Mouse (Mus musculus) heart, embryonic 13.5 days (tissue): ENCODE data around the gene Pik3cd. TPM values are rescaled to one million over a fixed set of nuclear protein-coding genes. Genes with fewer than 3 reads are reported as not detected.
A peak's percentile ranks its signal among the peaks of the same experiment; 100 is the strongest.

Experiments used
- ATAC-seq: fragments of 200-750 bp; cut with Nextera tagmentation; 2 replicates; pipeline ENCODE4 v1.8.0; 2017; ENCODE audit warnings: moderate TSS enrichment; ENCODE audit not compliant: insufficient number of reproducible peaks, low FRiP score, low TSS enrichment; ENCODE audit errors: extremely low read depth
- H3K27ac ChIP-seq: fragments of 300-500 bp; sonication (generic); replicated peaks from 2 replicates; pipeline ENCODE4 v1.5.1; 2015; ENCODE audit warnings: moderate library complexity, mild to moderate bottlenecking, inconsistent platforms
- H3K27me3 ChIP-seq: fragments of 300-500 bp; sonication (generic); replicated peaks from 2 replicates; pipeline ENCODE4 v1.6.1; 2015; ENCODE audit warnings: mild to moderate bottlenecking, inconsistent platforms
- H3K36me3 ChIP-seq: fragments of 300-500 bp; sonication (generic); 2 replicates; pipeline ENCODE4 v1.6.1; 2015; ENCODE audit warnings: mild to moderate bottlenecking, inconsistent platforms
- H3K4me1 ChIP-seq: fragments of 300-500 bp; sonication (generic); 2 replicates; pipeline ENCODE4 v1.6.1; 2015; ENCODE audit warnings: inconsistent platforms
- H3K4me2 ChIP-seq: fragments of 300-500 bp; sonication (generic); 2 replicates; pipeline ENCODE4 v1.6.1; 2015; ENCODE audit warnings: inconsistent platforms, mild to moderate bottlenecking, moderate library complexity
- H3K4me3 ChIP-seq: fragments of 300-500 bp; sonication (generic); 2 replicates; pipeline ENCODE4 v1.5.1; 2015; ENCODE audit warnings: moderate library complexity, mild to moderate bottlenecking, inconsistent platforms
- H3K9ac ChIP-seq: fragments of 300-500 bp; sonication (generic); 2 replicates; pipeline ENCODE4 v1.6.1; 2015; ENCODE audit warnings: inconsistent platforms, mild to moderate bottlenecking, moderate library complexity
- H3K9me3 ChIP-seq: fragments of 300-500 bp; sonication (generic); 2 replicates; pipeline ENCODE4 v1.6.1; 2016; ENCODE audit warnings: inconsistent platforms
- WGBS: fragments of 180-500 bp; shearing (Covaris S2); methylation state at CpG from one replicate; pipeline ENCODE4 v1.1.7; 2015; ENCODE audit warnings: mixed read lengths; 5-methylcytosine and 5-hydroxymethylcytosine counted together
- polyA plus RNA-seq: library from polyadenylated mRNA; unstranded; fragments of >200 nt; fragmentation: Nextera tagmentation; extraction: Ambion mirVana; gene quantifications from 2 replicates; pipeline ENCODE4 v1.2.1, GENCODE M21; 2015

Gene Pik3cd
- polyA plus RNA-seq, 1 experiment from 2014 or later = 3.0 TPM

- Histone ChIP-seq H3K27ac (no peak overlapping the region), H3K9me3 (no peaks in the 10 kb centered on the region), H3K36me3 (peaks cover 93% of the 10 kb centered on the region), H3K4me2 (no peak overlapping the region), H3K4me1 (peaks cover 11% of the 10 kb centered on the region), H3K27me3 (no peaks in the 10 kb centered on the region), H3K4me3 (no peak overlapping the region), H3K9ac (no peak overlapping the region)
- WGBS = 77% methylated on average over 17 of the region's 17 CpGs
- ATAC-seq = no peak
These were observed 21.7 kb upstream of the Pik3cd start for GRCm38 (mm10) chr4:149723855-149724731.

- Histone ChIP-seq H3K27me3 (no peaks in the 10 kb centered on the region), H3K4me1 (peaks cover 11% of the 10 kb centered on the region), H3K4me2 (no peak overlapping the region), H3K9ac (no peak overlapping the region), H3K4me3 (no peak overlapping the region), H3K27ac (no peak overlapping the region), H3K9me3 (no peaks in the 10 kb centered on the region), H3K36me3 (peaks cover 95% of the 10 kb centered on the region)
- no peak for ATAC-seq
- WGBS = 93% methylated on average over 12 of the region's 12 CpGs
These were observed 20.6 kb upstream of the Pik3cd start for GRCm38 (mm10) chr4:149723021-149723390.

- no peaks in the 10 kb centered on the region for H3K27me3 ChIP-seq
- peaks cover 95% of the 10 kb centered on the region for H3K36me3 ChIP-seq
- WGBS = 86% methylated on average over 24 of the region's 24 CpGs
These were observed 20.0 kb upstream of the Pik3cd start for GRCm38 (mm10) chr4:149722104-149723020.

GRCm38 (mm10) chr4:149721163-149721562, 18.8 kb upstream of the Pik3cd start:
- ATAC-seq = no peak

More at GRCm38 (mm10) chr4:149722104-149723020, 20.0 kb upstream of the Pik3cd start:
- Histone ChIP-seq H3K4me1 (peaks cover 11% of the 10 kb centered on the region), H3K4me2 (no peak overlapping the region), H3K9me3 (no peaks in the 10 kb centered on the region), H3K27ac (no peak overlapping the region), H3K4me3 (no peak overlapping the region), H3K9ac (no peak overlapping the region)
- no peak for ATAC-seq

GRCm38 (mm10) chr4:149719686-149720085, 17.3 kb upstream of the Pik3cd start:
- 83% methylated on average over 6 of the region's 6 CpGs for WGBS

More at GRCm38 (mm10) chr4:149721163-149721562, 18.8 kb upstream of the Pik3cd start:
- Histone ChIP-seq H3K36me3 (peaks cover 95% of the 10 kb centered on the region), H3K4me3 (no peak overlapping the region), H3K4me2 (no peak overlapping the region), H3K27me3 (no peaks in the 10 kb centered on the region), H3K9me3 (no peaks in the 10 kb centered on the region), H3K4me1 (peaks cover 11% of the 10 kb centered on the region), H3K27ac (no peak overlapping the region), H3K9ac (no peak overlapping the region)
- WGBS = 61% methylated on average over 8 of the region's 8 CpGs

GRCm38 (mm10) chr4:149714542-149714941, 12.2 kb upstream of the Pik3cd start:
- H3K4me1 ChIP-seq = peaks cover 6% of the 10 kb centered on the region; the same call in 1 of the 2 replicates
- WGBS = 75% methylated on average over 3 of the region's 3 CpGs
- H3K4me2 ChIP-seq = no peak overlapping the region
- no peak overlapping the region for H3K27ac ChIP-seq
- no peak overlapping the region for H3K9ac ChIP-seq
- peaks cover 51% of the 10 kb centered on the region for H3K36me3 ChIP-seq
- H3K4me3 ChIP-seq = no peak overlapping the region
- no peaks in the 10 kb centered on the region for H3K27me3 ChIP-seq
- ATAC-seq = no peak
- H3K9me3 ChIP-seq = no peaks in the 10 kb centered on the region

More at GRCm38 (mm10) chr4:149719686-149720085, 17.3 kb upstream of the Pik3cd start:
- no peak for ATAC-seq
- Histone ChIP-seq H3K27me3 (no peaks in the 10 kb centered on the region), H3K27ac (no peak overlapping the region), H3K4me3 (no peak overlapping the region), H3K36me3 (peaks cover 95% of the 10 kb centered on the region), H3K4me1 (peaks cover 6% of the 10 kb centered on the region), H3K9ac (no peak overlapping the region), H3K4me2 (no peak overlapping the region), H3K9me3 (no peaks in the 10 kb centered on the region)

- Histone ChIP-seq H3K36me3 (peaks cover 25% of the 10 kb centered on the region), H3K27me3 (no peaks in the 10 kb centered on the region), H3K4me1 (peaks cover 6% of the 10 kb centered on the region; the same call in 1 of the 2 replicates), H3K4me3 (no peak overlapping the region), H3K27ac (no peak overlapping the region), H3K9ac (no peak overlapping the region), H3K4me2 (no peak overlapping the region), H3K9me3 (no peaks in the 10 kb centered on the region)
- ATAC-seq = no peak
- WGBS = 24% methylated on average over 7 of the region's 7 CpGs
These were observed 9.6 kb upstream of the Pik3cd start for GRCm38 (mm10) chr4:149711955-149712354.

- H3K9ac ChIP-seq = no peak overlapping the region
- no peak for ATAC-seq
- H3K27me3 ChIP-seq = no peaks in the 10 kb centered on the region
- peaks cover 20% of the 10 kb centered on the region for H3K36me3 ChIP-seq
- no peak overlapping the region for H3K4me2 ChIP-seq
- H3K9me3 ChIP-seq = no peaks in the 10 kb centered on the region
- peaks cover 6% of the 10 kb centered on the region; the same call in 1 of the 2 replicates for H3K4me1 ChIP-seq
- WGBS = 82% methylated on average over 5 of the region's 5 CpGs
- H3K27ac ChIP-seq = no peak overlapping the region
- no peak overlapping the region for H3K4me3 ChIP-seq
These were observed 9.1 kb upstream of the Pik3cd start for GRCm38 (mm10) chr4:149711485-149711884.

GRCm38 (mm10) chr4:149710510-149710909, 8.1 kb upstream of the Pik3cd start:
- Histone ChIP-seq H3K4me1 (peaks cover 6% of the 10 kb centered on the region; the same call in 1 of the 2 replicates), H3K9me3 (no peaks in the 10 kb centered on the region), H3K9ac (0 out of 2 replicates have a peak overlapping the region, but pooled peaks have one; percentile 14), H3K4me3 (no peak overlapping the region), H3K36me3 (peaks cover 10% of the 10 kb centered on the region), H3K27me3 (no peaks in the 10 kb centered on the region), H3K4me2 (no peak overlapping the region), H3K27ac (no peak overlapping the region)
- ATAC-seq = peak; percentile 39; the same call in 1 of the 2 replicates
- 18% methylated on average over 5 of the region's 5 CpGs for WGBS

- WGBS = 81% methylated on average over 8 of the region's 8 CpGs
- no peaks in the 10 kb centered on the region for H3K36me3 ChIP-seq
- H3K27me3 ChIP-seq = peaks cover 2% of the 10 kb centered on the region; the same call in 1 of the 2 replicates
- no peak overlapping the region for H3K4me2 ChIP-seq
- no peak overlapping the region for H3K27ac ChIP-seq
- peaks cover 11% of the 10 kb centered on the region for H3K4me1 ChIP-seq
- no peak overlapping the region for H3K4me3 ChIP-seq
- H3K9ac ChIP-seq = no peak overlapping the region
- ATAC-seq = no peak
- no peaks in the 10 kb centered on the region for H3K9me3 ChIP-seq
These were observed 3.6 kb upstream of the Pik3cd start for GRCm38 (mm10) chr4:149705941-149706340.

- Histone ChIP-seq H3K27me3 (peaks cover 9% of the 10 kb centered on the region), H3K4me1 (peaks cover 9% of the 10 kb centered on the region), H3K9me3 (no peaks in the 10 kb centered on the region), H3K9ac (no peak overlapping the region), H3K4me3 (no peak overlapping the region), H3K27ac (no peak overlapping the region), H3K4me2 (no peak overlapping the region), H3K36me3 (no peaks in the 10 kb centered on the region)
- no peak for ATAC-seq
- 47% methylated on average over 7 of the region's 7 CpGs for WGBS
These were observed 2.9 kb upstream of the Pik3cd start for GRCm38 (mm10) chr4:149705298-149705697.
